Mouse (Mus musculus) lung, adult 2 months (tissue): ENCODE results near the gene Kcnj10.

ENCODE experiments used
- CTCF ChIP-seq: fragments of 200-500 bp; IDR thresholded peaks from 2 replicates; pipeline ENCODE4 v1.5.1; 2011; ENCODE audit warnings: mild to moderate bottlenecking, low read length, control low read depth; ENCODE audit not compliant: insufficient read depth
- POLR2A ChIP-seq: fragments of 200-500 bp; IDR thresholded peaks from 2 replicates; pipeline ENCODE4 v1.6.1; 2011; ENCODE audit warnings: low read depth, mild to moderate bottlenecking, control low read depth, low read length, borderline replicate concordance; ENCODE audit errors: extremely low read depth

DNA sequence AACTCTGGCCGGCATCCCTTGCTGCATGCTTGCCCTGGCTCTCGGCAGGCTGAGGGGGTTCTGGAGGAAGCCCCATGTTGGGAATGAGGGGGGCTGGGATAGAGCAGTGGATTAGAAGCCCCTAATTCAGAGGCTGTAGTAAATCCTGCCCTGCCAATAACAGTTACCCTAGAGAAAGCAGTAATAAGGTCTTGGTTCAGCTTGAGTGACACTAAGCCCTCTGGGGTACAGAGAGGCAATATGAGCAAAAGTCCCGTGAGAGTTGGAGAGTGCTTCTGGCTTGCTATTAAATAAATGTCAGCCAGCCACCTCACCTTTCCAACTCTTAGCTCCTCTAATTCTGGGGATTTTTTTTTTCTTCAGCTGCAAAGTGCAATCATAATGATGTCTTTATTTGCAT is 14.3 kb downstream of the Kcnj10 start:
- no peak for TF ChIP-seq CTCF
- no peak for TF ChIP-seq POLR2A
